Mouse (Mus musculus) layer of hippocampus, adult 2 months (tissue): ENCODE results near the gene Phlpp1. TPM values are rescaled to one million over a fixed set of nuclear protein-coding genes. Genes with fewer than 3 reads are reported as not detected.

Experiments
- DNase-seq, 2 experiments: peaks; one replicate each; pipeline ENCODE4 v3.0.0; 2022; ENCODE audit warnings: low spot score in 2 of 2
- H3K27ac ChIP-seq: fragments of 200-600 bp; 2 replicates; pipeline ENCODE4 v1.8.1; 2022
- H3K4me3 ChIP-seq: fragments of 200-600 bp; 2 replicates; pipeline ENCODE4 v1.8.1; 2022; ENCODE audit warnings: mild to moderate bottlenecking
- CTCF ChIP-seq: fragments of 200-600 bp; conservative IDR thresholded peaks from 2 replicates; pipeline ENCODE4 v1.8.1; 2022; ENCODE audit warnings: antibody characterized with exemption, mild to moderate bottlenecking, moderate library complexity
- total RNA-seq, 2 experiments: library from RNA; stranded (reverse); gene quantifications; 2 replicates each; pipeline ENCODE4 v1.2.3; 2021

Gene Phlpp1
- total RNA-seq, 2 experiments from 2014 or later, result 82.6 to 87.3 TPM

GRCm38 (mm10) chr1:106321432-106322126 is 150.0 kb downstream of the Phlpp1 start:
- TF ChIP-seq CTCF, result no peak
- no peak for DNase-seq
- Histone ChIP-seq H3K4me3 (no peak overlapping the region), H3K27ac (no peak overlapping the region)

GRCm38 (mm10) chr1:106326691-106327090 is 155.1 kb downstream of the Phlpp1 start:
- TF ChIP-seq CTCF, result no peak
- H3K27ac ChIP-seq, result no peak overlapping the region
- DNase-seq, result no peak

GRCm38 (mm10) chr1:106342100-106342499 is 170.5 kb downstream of the Phlpp1 start:
- TF ChIP-seq CTCF, result no peak
- DNase-seq, result no peak
- Histone ChIP-seq H3K27ac (peak overlapping the region; percentile 62), H3K4me3 (no peak overlapping the region)

More at GRCm38 (mm10) chr1:106326691-106327090, 155.1 kb downstream of the Phlpp1 start:
- no peak overlapping the region for H3K4me3 ChIP-seq

- H3K4me3 ChIP-seq, result no peak overlapping the region
- TF ChIP-seq CTCF, result no peak
- no peak for DNase-seq
Measured at GRCm38 (mm10) chr1:106345265-106345664, 173.7 kb downstream of the Phlpp1 start.

GRCm38 (mm10) chr1:106346776-106347175 is 175.2 kb downstream of the Phlpp1 start:
- DNase-seq, result no peak
- Histone ChIP-seq H3K27ac (no peak overlapping the region), H3K4me3 (no peak overlapping the region)
- peak; percentile 63 for TF ChIP-seq CTCF

More at GRCm38 (mm10) chr1:106345265-106345664, 173.7 kb downstream of the Phlpp1 start:
- no peak overlapping the region for H3K27ac ChIP-seq

- TF ChIP-seq CTCF, result no peak
- no peak overlapping the region for H3K4me3 ChIP-seq
- no peak for DNase-seq
- peak overlapping the region; percentile 32; the same call in 1 of the 2 replicates for H3K27ac ChIP-seq
Measured at GRCm38 (mm10) chr1:106349116-106349515, 177.6 kb downstream of the Phlpp1 start.

- no peak for TF ChIP-seq CTCF
- Histone ChIP-seq H3K27ac (no peak overlapping the region), H3K4me3 (no peak overlapping the region)
- DNase-seq, result no peak
Measured at GRCm38 (mm10) chr1:106351512-106351911, 180.0 kb downstream of the Phlpp1 start.

GRCm38 (mm10) chr1:106352801-106353511 is 181.4 kb downstream of the Phlpp1 start:
- TF ChIP-seq CTCF, result no peak
- H3K4me3 ChIP-seq, result no peak overlapping the region
- H3K27ac ChIP-seq, result no peak overlapping the region
- DNase-seq, result no peak

- H3K27ac ChIP-seq, result peak overlapping the region; percentile 43
- DNase-seq, result no peak
- no peak for TF ChIP-seq CTCF
- no peak overlapping the region for H3K4me3 ChIP-seq
Measured at GRCm38 (mm10) chr1:106353993-106354392, 182.4 kb downstream of the Phlpp1 start.

GRCm38 (mm10) chr1:106359474-106359873 is 187.9 kb downstream of the Phlpp1 start:
- no peak for DNase-seq
- no peak for TF ChIP-seq CTCF
- H3K27ac ChIP-seq, result peak overlapping the region; percentile 23; the same call in 1 of the 2 replicates
- H3K4me3 ChIP-seq, result no peak overlapping the region

GRCm38 (mm10) chr1:106362841-106363604 is 191.5 kb downstream of the Phlpp1 start:
- Histone ChIP-seq H3K4me3 (no peak overlapping the region), H3K27ac (no peak overlapping the region)
- DNase-seq, result no peak
- TF ChIP-seq CTCF, result no peak

GRCm38 (mm10) chr1:106369330-106369729 is 197.8 kb downstream of the Phlpp1 start:
- no peak overlapping the region for H3K27ac ChIP-seq
- no peak for DNase-seq
- TF ChIP-seq CTCF, result no peak
- H3K4me3 ChIP-seq, result no peak overlapping the region

- no peak for TF ChIP-seq CTCF
- DNase-seq, result no peak
- H3K4me3 ChIP-seq, result no peak overlapping the region
- H3K27ac ChIP-seq, result no peak overlapping the region
Measured at GRCm38 (mm10) chr1:106372446-106372845, 200.9 kb downstream of the Phlpp1 start.
